Mouse (Mus musculus) bone marrow macrophage, adult 2 months (primary cell): ENCODE data around the gene Slc3a2. TPM values are rescaled to one million over a fixed set of nuclear protein-coding genes. Genes with fewer than 3 reads are reported as not detected.

Experiments
- H3K27ac ChIP-seq: 2 replicates; pipeline ENCODE4 v1.5.1; 2012; ENCODE audit warnings: low read depth, low read length; ENCODE audit not compliant: insufficient read depth
- H3K4me1 ChIP-seq: 2 replicates; pipeline ENCODE4 v1.6.1; 2012; ENCODE audit warnings: low read length; ENCODE audit not compliant: control insufficient read depth, insufficient read depth
- H3K4me3 ChIP-seq: 2 replicates; pipeline ENCODE4 v1.5.1; 2012; ENCODE audit warnings: mild to moderate bottlenecking, low read length, moderate library complexity; ENCODE audit not compliant: insufficient read depth
- CTCF ChIP-seq: IDR thresholded peaks from 2 replicates; pipeline ENCODE4 v1.5.1; 2012; ENCODE audit warnings: low read depth, mild to moderate bottlenecking, low read length, moderate library complexity
- POLR2A ChIP-seq: IDR thresholded peaks from 2 replicates; pipeline ENCODE4 v1.6.1; 2012; ENCODE audit warnings: mild to moderate bottlenecking, low read depth, low read length, borderline replicate concordance
- polyA plus RNA-seq: library from polyadenylated mRNA; stranded (reverse); fragments of >200 nt; gene quantifications from 2 replicates; pipeline ENCODE4 v1.2.4, GENCODE M21; 2012; ENCODE audit not compliant: missing spikeins, insufficient read depth, insufficient read length

The Slc3a2 gene
- polyA plus RNA-seq, 1 experiment: 172 TPM

GRCm38 (mm10) chr19:8683627-8684026, 39.5 kb downstream of the Slc3a2 start:
- Histone ChIP-seq H3K4me3 (no peak overlapping the region), H3K4me1 (no peaks in the 10 kb centered on the region), H3K27ac (no peak overlapping the region)
- TF ChIP-seq POLR2A: no peak

DNA sequence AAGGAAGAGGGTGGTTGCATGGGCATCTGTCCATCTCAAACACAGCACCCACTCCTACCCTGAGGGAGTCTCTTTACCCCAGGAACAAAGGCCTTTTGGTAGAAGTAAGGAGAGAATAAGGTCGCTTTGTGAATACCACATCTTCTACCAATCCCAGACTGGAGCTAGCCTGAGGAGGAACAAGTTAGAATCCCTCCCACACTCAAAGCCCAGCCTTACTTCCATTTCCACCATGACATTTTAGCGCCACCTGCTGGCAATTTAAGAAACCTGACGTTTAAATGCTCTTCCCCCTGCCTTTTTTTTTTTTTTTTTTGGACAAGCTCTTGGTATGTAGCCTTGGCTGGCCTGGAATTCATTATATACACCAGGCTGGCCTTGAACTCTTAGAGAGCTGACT, 40.2 kb downstream of the Slc3a2 start:
- Histone ChIP-seq H3K27ac (no peak overlapping the region), H3K4me1 (no peaks in the 10 kb centered on the region), H3K4me3 (no peak overlapping the region)
- TF ChIP-seq CTCF: no peak
- no peak for TF ChIP-seq POLR2A

DNA sequence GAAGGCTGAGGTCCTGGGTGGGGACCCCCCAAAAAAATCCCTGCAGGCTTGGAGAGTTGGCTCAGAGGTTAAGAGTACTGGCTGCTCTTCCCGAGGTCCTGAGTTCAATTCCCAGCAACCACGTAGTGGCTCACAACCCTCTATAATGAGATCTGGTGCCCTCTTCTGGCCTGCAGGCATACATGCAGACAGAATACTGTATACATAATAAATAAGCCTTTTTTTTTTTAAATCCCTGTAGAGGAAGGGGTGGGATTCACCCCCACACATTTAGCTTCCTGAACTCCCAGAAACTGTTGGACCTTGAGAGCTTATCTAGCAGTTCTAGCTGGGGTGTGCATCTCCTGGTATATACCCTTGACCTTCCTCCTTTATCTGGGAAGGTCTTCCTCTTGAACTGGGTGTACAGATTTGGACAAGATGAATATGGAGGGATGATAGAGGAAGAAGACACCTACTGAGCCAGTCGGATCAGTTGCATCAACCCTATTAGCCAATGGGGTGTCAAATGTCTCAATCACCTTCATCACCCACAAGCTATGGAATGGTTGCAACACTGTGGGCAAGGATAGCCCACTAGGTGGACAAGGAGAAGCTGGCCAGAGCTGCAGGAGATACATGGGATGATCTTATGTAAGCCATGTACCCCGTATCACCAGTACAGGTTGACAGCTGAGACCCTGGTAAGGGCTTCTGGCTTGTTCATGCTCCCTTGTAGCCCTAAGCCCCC, 41.4 kb downstream of the Slc3a2 start:
- no peak overlapping the region for H3K4me3 ChIP-seq
- H3K27ac ChIP-seq: no peak overlapping the region
- TF ChIP-seq POLR2A (no peak), CTCF (no peak)
- H3K4me1 ChIP-seq: no peaks in the 10 kb centered on the region

DNA sequence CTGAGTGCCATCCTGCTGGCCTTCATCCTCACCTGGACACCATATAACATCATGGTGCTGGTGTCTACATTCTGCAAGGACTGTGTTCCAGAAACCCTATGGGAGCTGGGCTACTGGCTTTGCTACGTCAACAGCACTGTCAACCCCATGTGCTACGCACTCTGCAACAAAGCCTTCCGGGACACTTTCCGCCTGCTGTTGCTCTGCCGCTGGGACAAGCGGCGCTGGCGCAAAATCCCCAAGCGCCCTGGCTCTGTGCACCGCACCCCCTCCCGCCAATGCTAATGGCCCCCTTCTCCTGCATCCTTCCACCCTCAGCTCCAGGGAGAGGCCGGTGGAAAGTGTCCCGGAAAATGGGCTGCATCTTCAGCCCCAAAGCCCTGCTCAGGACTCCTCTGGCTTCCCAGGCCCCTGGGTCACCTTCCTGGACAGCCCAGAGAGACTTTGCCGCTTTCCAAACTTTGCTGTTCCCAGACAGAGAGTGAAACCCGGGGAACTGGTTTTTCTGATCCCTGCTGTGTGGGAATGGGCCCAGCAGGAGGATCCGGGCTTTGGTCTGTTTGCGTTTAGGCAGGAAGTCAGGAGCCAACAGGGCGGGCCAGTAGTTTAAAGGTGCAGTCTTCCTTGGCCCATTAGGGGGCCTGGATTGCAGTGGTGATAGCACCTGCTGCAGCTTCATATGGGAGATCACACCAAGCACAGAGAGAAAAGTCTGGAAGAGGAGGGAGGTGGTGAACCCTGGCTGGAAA, 44.0 kb downstream of the Slc3a2 start:
- H3K27ac ChIP-seq: no peak overlapping the region
- H3K4me1 ChIP-seq: no peaks in the 10 kb centered on the region
- H3K4me3 ChIP-seq: no peak overlapping the region
- TF ChIP-seq CTCF: no peak
- no peak for TF ChIP-seq POLR2A

DNA sequence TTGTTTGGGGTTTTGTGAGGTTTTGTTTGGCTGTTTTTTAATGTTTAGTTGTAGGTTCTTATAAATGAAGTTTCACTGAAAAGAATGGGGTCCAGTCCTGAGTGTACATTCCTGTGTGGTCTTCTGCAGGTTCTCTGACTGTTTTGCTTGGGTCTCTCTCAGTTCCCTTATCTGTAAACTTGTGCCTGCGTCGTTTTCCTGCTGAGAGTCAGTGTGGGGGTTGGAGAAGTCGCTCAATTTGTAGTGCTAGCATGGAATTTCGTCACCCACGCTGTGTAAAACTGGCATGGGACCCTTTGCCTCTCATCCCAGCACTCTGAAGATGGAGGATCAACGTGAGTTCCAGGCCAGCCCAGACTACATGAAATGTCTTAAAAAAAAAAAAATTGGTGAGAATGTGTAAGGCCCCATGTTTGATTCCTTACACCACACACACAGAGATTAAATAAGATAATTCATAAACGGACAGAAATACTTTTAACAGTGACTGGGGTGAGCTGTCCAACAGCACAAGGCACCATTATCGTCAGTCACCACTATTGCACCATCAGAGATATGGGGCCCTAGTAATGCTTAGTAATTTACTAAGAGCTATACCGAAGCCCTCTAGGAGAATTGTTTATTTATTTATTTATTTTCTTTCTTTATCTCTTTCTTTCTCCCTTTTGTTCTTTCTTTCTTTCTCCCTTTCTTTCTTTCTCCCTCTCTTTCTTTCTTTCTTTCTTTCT, 49.7 kb downstream of the Slc3a2 start:
- Histone ChIP-seq H3K4me3 (no peak overlapping the region), H3K27ac (no peak overlapping the region), H3K4me1 (no peaks in the 10 kb centered on the region)
- TF ChIP-seq CTCF: no peak
- no peak for TF ChIP-seq POLR2A

GRCm38 (mm10) chr19:8672859-8673258, 50.3 kb downstream of the Slc3a2 start:
- no peak overlapping the region for H3K27ac ChIP-seq
- no peak overlapping the region for H3K4me3 ChIP-seq
- no peaks in the 10 kb centered on the region for H3K4me1 ChIP-seq
- TF ChIP-seq POLR2A (no peak), CTCF (no peak)

DNA sequence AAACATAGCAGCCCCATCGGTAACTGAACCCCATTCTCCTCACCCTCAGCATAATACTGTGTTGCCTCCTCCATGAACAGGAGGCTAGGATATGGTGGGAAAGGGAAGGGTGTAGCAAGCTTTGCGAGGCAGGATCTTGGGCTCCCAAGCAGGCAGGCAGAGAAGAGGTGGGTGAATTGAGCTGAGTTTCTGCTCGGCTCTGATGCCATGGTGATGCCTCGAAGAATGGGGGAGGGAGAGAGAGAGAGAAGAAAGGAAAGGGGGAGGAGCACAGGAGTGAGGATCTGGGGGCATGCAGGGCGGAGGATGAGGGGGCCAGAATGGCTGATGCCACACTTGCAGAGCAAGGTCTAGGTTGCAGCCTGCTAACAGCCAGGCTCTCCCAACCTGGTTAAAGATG, 57.4 kb downstream of the Slc3a2 start:
- Histone ChIP-seq H3K4me1 (0 out of 2 replicates have a peak, but pooled peaks cover 2% of the 10 kb centered on the region), H3K4me3 (no peak overlapping the region)
- TF ChIP-seq POLR2A (no peak), CTCF (no peak)

GRCm38 (mm10) chr19:8664859-8665258, 58.3 kb downstream of the Slc3a2 start:
- Histone ChIP-seq H3K4me1 (0 out of 2 replicates have a peak, but pooled peaks cover 2% of the 10 kb centered on the region), H3K27ac (no peak overlapping the region), H3K4me3 (no peak overlapping the region)
- TF ChIP-seq CTCF (no peak), POLR2A (no peak)

More for the DNA sequence above, 57.4 kb downstream of the Slc3a2 start:
- H3K27ac ChIP-seq: no peak overlapping the region

GRCm38 (mm10) chr19:8663911-8664421, 59.2 kb downstream of the Slc3a2 start:
- TF ChIP-seq POLR2A (no peak), CTCF (no peak)
- H3K4me1 ChIP-seq: 0 out of 2 replicates have a peak, but pooled peaks cover 2% of the 10 kb centered on the region
- no peak overlapping the region for H3K27ac ChIP-seq
- no peak overlapping the region for H3K4me3 ChIP-seq

DNA sequence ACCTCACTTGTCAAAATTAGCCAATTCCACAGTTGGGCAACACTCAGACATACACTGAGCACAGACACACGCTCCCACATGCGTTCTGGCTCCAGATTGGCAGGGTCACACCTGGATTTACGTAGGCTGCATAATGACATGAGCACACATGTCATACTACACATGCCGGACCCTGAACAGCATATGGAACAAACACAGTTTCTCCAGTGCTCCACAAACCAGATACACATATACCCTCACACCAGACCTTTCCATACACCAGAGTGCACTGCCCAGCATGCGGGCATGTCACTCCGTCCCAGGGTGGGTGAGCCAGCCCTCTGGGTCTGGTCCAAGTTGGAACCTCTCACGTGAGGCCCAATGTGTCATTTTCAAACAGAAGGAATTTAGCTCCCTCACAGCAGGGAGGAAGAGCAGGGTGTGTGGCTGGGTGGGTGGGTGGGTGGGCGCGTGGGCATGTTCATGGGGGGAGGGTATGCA, 59.8 kb downstream of the Slc3a2 start, which contains the start of gene Chrm1:
TSS of gene Chrm1 (plus strand) at position 430 of the 480 bp plus-strand sequence.
- no peak for TF ChIP-seq POLR2A
- no peak for TF ChIP-seq CTCF
- no peak within 1 kb of the TSS for H3K4me3 ChIP-seq
- H3K4me1 ChIP-seq: 0 out of 2 replicates have a peak, but pooled peaks cover 2% of the 10 kb centered on the region
- no peak within 1 kb of the TSS for H3K27ac ChIP-seq
